Comparison of ENCODE assay signal across 9 mouse cellular contexts in the genomic region with DNA sequence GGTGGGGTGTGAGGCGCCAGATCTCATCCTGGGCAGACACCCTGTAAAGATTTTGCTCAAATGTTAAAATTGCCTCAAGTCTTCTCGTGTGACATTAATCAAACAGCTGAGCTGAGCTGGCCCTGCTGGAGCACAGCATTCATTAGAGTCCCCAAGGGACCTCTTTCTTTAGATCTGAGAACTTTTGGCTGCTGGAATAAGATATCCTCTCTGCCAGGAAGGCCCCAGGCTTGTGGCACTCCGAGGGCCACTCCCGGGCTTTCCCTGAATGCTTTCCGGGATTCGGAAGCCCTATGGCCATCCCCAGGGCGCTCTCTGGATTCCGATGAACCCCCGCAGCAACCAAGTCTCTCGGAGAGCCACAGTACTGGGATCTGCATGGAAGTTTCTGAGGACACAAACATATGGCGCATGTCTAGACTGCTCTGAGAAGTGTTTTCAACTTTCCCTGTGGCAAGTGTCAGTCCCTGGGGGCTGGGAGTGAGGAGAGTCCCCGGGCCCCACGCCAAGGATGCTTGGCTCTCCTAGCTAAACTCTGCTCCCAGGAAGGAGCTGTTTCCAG. TPM values are rescaled to one million over a fixed set of nuclear protein-coding genes. Genes with fewer than 3 reads are reported as not detected.
A peak's percentile ranks its signal among the peaks of the same experiment; 100 is the strongest.
DNase-seq lines count a peak whose midpoint lies in the region; ATAC-seq and TF ChIP-seq lines count a peak whose summit lies in the region.
"Had no signal": no experiment of that assay in that cellular context is flagged by ENCODE, and none has a peak within 500 bp of the region (broad histone marks: within the 10 kb centered on the region; RNA-seq: fewer than 3 reads in every experiment).

No protein-coding gene starts in this region.

- H3K4me1 ChIP-seq in embryonic facial prominence, embryonic 10.5 days = peaks cover 16% of the 10 kb centered on the region
- H3K4me1 ChIP-seq in intestine, embryonic 15.5 days (replicated peaks) = peaks cover 10% of the 10 kb centered on the region
- H3K4me1 ChIP-seq in limb, embryonic 14.5 days (ENCODE audit: control insufficient read depth, insufficient read depth, low read length) = peaks cover 20% of the 10 kb centered on the region
- H3K4me1 ChIP-seq in neural tube, embryonic 14.5 days (ENCODE audit: control insufficient read depth, insufficient read depth, low read length) = peaks cover 15% of the 10 kb centered on the region

- H3K4me2 ChIP-seq in intestine, embryonic 15.5 days (replicated peaks) = peak overlapping the region; percentile 49
- H3K4me2 ChIP-seq in limb, embryonic 14.5 days (replicated peaks; ENCODE audit: low read depth, low read length, severe bottlenecking) = peak overlapping the region; percentile 47
- peak overlapping the region; percentile 36 for H3K4me2 ChIP-seq in neural tube, embryonic 14.5 days (ENCODE audit: low read depth, low read length)

- peak; percentile 87 for ATAC-seq in intestine, embryonic 15.5 days
- ATAC-seq in limb, embryonic 14.5 days (ENCODE audit: low FRiP score, low read depth) = peak; percentile 67
- ATAC-seq in neural tube, embryonic 14.5 days (ENCODE audit: low read depth) = peak; percentile 75

- peak overlapping the region; percentile 70 for H3K27ac ChIP-seq in embryonic facial prominence, embryonic 10.5 days (replicated peaks)
- H3K27ac ChIP-seq in intestine, embryonic 15.5 days = peak overlapping the region; percentile 61
- peak overlapping the region; percentile 80 for H3K27ac ChIP-seq in limb, embryonic 14.5 days (replicated peaks; ENCODE audit: low read depth, low read length)
- peak overlapping the region; percentile 0 for H3K27ac ChIP-seq in neural tube, embryonic 14.5 days (ENCODE audit: low read depth, low read length)
- H3K27ac ChIP-seq: macrophage had no signal

- H3K36me3 ChIP-seq in embryonic facial prominence, embryonic 10.5 days (replicated peaks) = no peaks in the 10 kb centered on the region
- H3K36me3 ChIP-seq in intestine, embryonic 15.5 days = no peaks in the 10 kb centered on the region
- no peaks in the 10 kb centered on the region for H3K36me3 ChIP-seq in limb, embryonic 14.5 days (ENCODE audit: control insufficient read depth, insufficient read depth, low read length)
- no peaks in the 10 kb centered on the region for H3K36me3 ChIP-seq in neural tube, embryonic 14.5 days (ENCODE audit: control insufficient read depth, insufficient read depth, low read length)

- DNase-seq in adrenal gland, postnatal 10 days = peak; percentile 79
- DNase-seq in embryonic facial prominence, embryonic 10.5 days (ENCODE audit: low spot score) = peak; percentile 48
- peak; percentile 98 for DNase-seq in heart, adult 11 months
- peak; percentile 90 for DNase-seq in limb, embryonic 14.5 days (ENCODE audit: low spot score)
- DNase-seq in T-cell, adult 2 months (ENCODE audit: low spot score) = no peak
- no peak for DNase-seq in thymus, adult 18-20 months

- no peak for TF ChIP-seq POLR2A in limb, embryonic 14.5 days (IDR thresholded peaks at IDR 0.05; ENCODE audit: borderline replicate concordance, extremely low read depth, insufficient read depth, insufficient read length)

- 4% methylated on average over 13 of the region's 13 CpGs for WGBS in embryonic facial prominence, embryonic 10.5 days
- WGBS in intestine, embryonic 15.5 days = 16% methylated on average over 13 of the region's 13 CpGs
- 3% methylated on average over 13 of the region's 13 CpGs for WGBS in limb, embryonic 14.5 days
- 4% methylated on average over 13 of the region's 13 CpGs for WGBS in neural tube, embryonic 14.5 days

- no peak overlapping the region; the same call in 1 of the 2 replicates for H3K9ac ChIP-seq in intestine, embryonic 15.5 days
- no peak overlapping the region; the same call in 1 of the 2 replicates for H3K9ac ChIP-seq in limb, embryonic 14.5 days (ENCODE audit: low read depth, low read length, severe bottlenecking)
- no peak overlapping the region; the same call in 1 of the 2 replicates for H3K9ac ChIP-seq in neural tube, embryonic 14.5 days (replicated peaks; ENCODE audit: low read depth, low read length)

- peak overlapping the region; percentile 45 for H3K4me3 ChIP-seq in embryonic facial prominence, embryonic 10.5 days
- H3K4me3 ChIP-seq in intestine, embryonic 15.5 days (replicated peaks) = no peak overlapping the region
- H3K4me3 ChIP-seq in limb, embryonic 14.5 days (replicated peaks; ENCODE audit: low read length) = peak overlapping the region; percentile 10
- H3K4me3 ChIP-seq in neural tube, embryonic 14.5 days (ENCODE audit: low read depth, low read length) = no peak overlapping the region; the same call in 1 of the 2 replicates

- peaks cover 8% of the 10 kb centered on the region; the same call in 1 of the 2 replicates for H3K27me3 ChIP-seq in embryonic facial prominence, embryonic 10.5 days (replicated peaks; ENCODE audit: low read depth, poor library complexity, severe bottlenecking)
- H3K27me3 ChIP-seq in intestine, embryonic 15.5 days (replicated peaks) = no peaks in the 10 kb centered on the region
- H3K27me3 ChIP-seq in limb, embryonic 14.5 days (ENCODE audit: control insufficient read depth, insufficient read depth, low read length) = no peaks in the 10 kb centered on the region
- no peaks in the 10 kb centered on the region for H3K27me3 ChIP-seq in neural tube, embryonic 14.5 days (ENCODE audit: control insufficient read depth, insufficient read depth, low read length)

- peaks cover 2% of the 10 kb centered on the region; the same call in 1 of the 2 replicates for H3K9me3 ChIP-seq in embryonic facial prominence, embryonic 10.5 days
- H3K9me3 ChIP-seq in intestine, embryonic 15.5 days = no peaks in the 10 kb centered on the region
- no peaks in the 10 kb centered on the region for H3K9me3 ChIP-seq in limb, embryonic 14.5 days (ENCODE audit: control insufficient read depth, low read length)
- no peaks in the 10 kb centered on the region for H3K9me3 ChIP-seq in neural tube, embryonic 14.5 days (ENCODE audit: control insufficient read depth, low read length)

RNA-seq across cellular contexts. Expression of gene Rgs8, which starts 10.8 kb away (rescaled TPM):
- total RNA-seq in adrenal gland, postnatal 10 days (2021) = under 1 TPM; 0.57 to 0.61 TPM
- polyA plus RNA-seq in embryonic facial prominence, embryonic 10.5 days (2016; fragmentation: Nextera tagmentation; extraction: Ambion mirVana) = 2.3 and 2.6 TPM in 2 replicates
- polyA plus RNA-seq in intestine, embryonic 15.5 days (2015; fragmentation: Nextera tagmentation; extraction: Ambion mirVana) = 0.23 and 0.37 TPM in 2 replicates
- polyA plus RNA-seq in limb, embryonic 14.5 days (2012; rRNA removed) = 1.9 and 2.3 TPM in 2 replicates
- 1.1 and 1.3 TPM in 2 replicates for polyA plus RNA-seq in limb, embryonic 14.5 days (2014; fragmentation: Nextera tagmentation; extraction: Ambion mirVana)
- 12.1 and 15.3 TPM in 2 replicates for polyA plus RNA-seq in neural tube, embryonic 14.5 days (2014; fragmentation: Nextera tagmentation; extraction: Ambion mirVana)
- polyA plus RNA-seq: macrophage had no signal

Comparison
In these comparisons a context has a peak if more than half of its experiments do, and no peak if none do; other contexts are left out.
1. DNase-seq: peak in adrenal gland, postnatal 10 days (single experiment), embryonic facial prominence, embryonic 10.5 days (single experiment), heart, adult 11 months (single experiment) and limb, embryonic 14.5 days (single experiment); none in T-cell, adult 2 months (single experiment) and thymus, adult 18-20 months (0 of 2).
2. H3K27ac ChIP-seq: peak in every context shown above with its lines; median percentile 80 in limb, embryonic 14.5 days; 70 in embryonic facial prominence, embryonic 10.5 days; 61 in intestine, embryonic 15.5 days; 0 in neural tube, embryonic 14.5 days.
3. H3K4me3 ChIP-seq: peak in embryonic facial prominence, embryonic 10.5 days (single experiment) and limb, embryonic 14.5 days (single experiment); none in intestine, embryonic 15.5 days (single experiment) and neural tube, embryonic 14.5 days (single experiment).
4. Peak in every context shown above with its lines, with median percentiles within 50 percentile points of each other: ATAC-seq and H3K4me2 ChIP-seq.